Mouse (Mus musculus): Measurements from ENCODE around the gene Chtop. TPM values are rescaled to one million over a fixed set of nuclear protein-coding genes. Genes with fewer than 3 reads are reported as not detected.

Gene Chtop
- polyA plus RNA-seq (2015; fragmentation: Nextera tagmentation; extraction: Ambion mirVana), result 154 TPM in 2 replicates

- H3K4me2 ChIP-seq, result peak within 1 kb of the TSS; percentile 68
- ATAC-seq (ENCODE audit: borderline replicate concordance, extremely low read depth, low FRiP score, low TSS enrichment), result peak; percentile 93
- peaks cover 33% of the 10 kb centered on the region for H3K4me1 ChIP-seq
- H3K9me3 ChIP-seq, result no peaks in the 10 kb centered on the region
- peak within 1 kb of the TSS; percentile 97 for H3K4me3 ChIP-seq
- H3K36me3 ChIP-seq, result peaks cover 34% of the 10 kb centered on the region
- peak within 1 kb of the TSS; percentile 99 for H3K9ac ChIP-seq
- under 1% methylated on average over 66 of the region's 66 CpGs for WGBS
- no peaks in the 10 kb centered on the region for H3K27me3 ChIP-seq
- H3K27ac ChIP-seq, result peak within 1 kb of the TSS; percentile 94
Observed at GRCm38 (mm10) chr3:90508950-90509746, at the start of gene Chtop. Chtop (minus strand) TSS chr3:90509498.

GRCm38 (mm10) chr3:90555954-90556353, 46.7 kb upstream of the Chtop start:
- ATAC-seq (ENCODE audit: borderline replicate concordance, extremely low read depth, low FRiP score, low TSS enrichment), result no peak
- no peaks in the 10 kb centered on the region for H3K9me3 ChIP-seq
- WGBS, result 67% methylated on average over 5 of the region's 5 CpGs
- no peak overlapping the region for H3K4me2 ChIP-seq
- no peak overlapping the region for H3K9ac ChIP-seq
- no peaks in the 10 kb centered on the region for H3K36me3 ChIP-seq
- no peaks in the 10 kb centered on the region for H3K27me3 ChIP-seq
- no peaks in the 10 kb centered on the region for H3K4me1 ChIP-seq
- no peak overlapping the region for H3K4me3 ChIP-seq
- H3K27ac ChIP-seq, result no peak overlapping the region

- no peak overlapping the region for H3K4me3 ChIP-seq
- ATAC-seq (ENCODE audit: borderline replicate concordance, extremely low read depth, low FRiP score, low TSS enrichment), result no peak
- H3K4me1 ChIP-seq, result no peaks in the 10 kb centered on the region
- no peak overlapping the region for H3K4me2 ChIP-seq
- 63% methylated on average over 2 of the region's 2 CpGs for WGBS
- no peaks in the 10 kb centered on the region for H3K27me3 ChIP-seq
- H3K9me3 ChIP-seq, result no peaks in the 10 kb centered on the region
- no peak overlapping the region for H3K27ac ChIP-seq
- H3K36me3 ChIP-seq, result no peaks in the 10 kb centered on the region
- H3K9ac ChIP-seq, result no peak overlapping the region
Observed at GRCm38 (mm10) chr3:90552231-90552630, 42.9 kb upstream of the Chtop start.

- Histone ChIP-seq H3K36me3 (no peaks in the 10 kb centered on the region), H3K9ac (no peak overlapping the region), H3K9me3 (no peaks in the 10 kb centered on the region), H3K27ac (no peak overlapping the region), H3K27me3 (no peaks in the 10 kb centered on the region), H3K4me1 (no peaks in the 10 kb centered on the region), H3K4me3 (no peak overlapping the region), H3K4me2 (no peak overlapping the region)
- ATAC-seq (ENCODE audit: borderline replicate concordance, extremely low read depth, low FRiP score, low TSS enrichment), result no peak
- WGBS, result 72% methylated on average over 2 of the region's 2 CpGs
Observed at GRCm38 (mm10) chr3:90550421-90550790, 41.1 kb upstream of the Chtop start.

GRCm38 (mm10) chr3:90549676-90550420, 40.5 kb upstream of the Chtop start:
- Histone ChIP-seq H3K9me3 (no peaks in the 10 kb centered on the region), H3K36me3 (no peaks in the 10 kb centered on the region), H3K27ac (no peak overlapping the region), H3K4me3 (no peak overlapping the region), H3K4me2 (no peak overlapping the region), H3K4me1 (no peaks in the 10 kb centered on the region), H3K27me3 (no peaks in the 10 kb centered on the region), H3K9ac (no peak overlapping the region)
- ATAC-seq (ENCODE audit: borderline replicate concordance, extremely low read depth, low FRiP score, low TSS enrichment), result no peak
- 55% methylated on average over 5 of the region's 5 CpGs for WGBS

GRCm38 (mm10) chr3:90540904-90541303, 31.6 kb upstream of the Chtop start:
- 0 out of 2 replicates have a peak, but pooled peaks cover 9% of the 10 kb centered on the region for H3K4me1 ChIP-seq
- H3K4me2 ChIP-seq, result peak overlapping the region; percentile 37
- no peaks in the 10 kb centered on the region for H3K36me3 ChIP-seq
- H3K27ac ChIP-seq, result peak overlapping the region; percentile 41; the same call in 1 of the 2 replicates
- H3K9me3 ChIP-seq, result no peaks in the 10 kb centered on the region
- ATAC-seq (ENCODE audit: borderline replicate concordance, extremely low read depth, low FRiP score, low TSS enrichment), result no peak
- 54% methylated on average over 4 of the region's 4 CpGs for WGBS
- no peak overlapping the region for H3K9ac ChIP-seq
- H3K27me3 ChIP-seq, result no peaks in the 10 kb centered on the region
- H3K4me3 ChIP-seq, result peak overlapping the region; percentile 20

- H3K27me3 ChIP-seq, result no peaks in the 10 kb centered on the region
Observed at GRCm38 (mm10) chr3:90537905-90538296, 28.6 kb upstream of the Chtop start.

GRCm38 (mm10) chr3:90537141-90537904, 28.0 kb upstream of the Chtop start, which contains the start of gene S100a16:
S100a16 (plus strand) TSS chr3:90537254.
- peak; percentile 87 for ATAC-seq (ENCODE audit: borderline replicate concordance, extremely low read depth, low FRiP score, low TSS enrichment)
- 30% methylated on average over 10 of the region's 10 CpGs for WGBS
- Histone ChIP-seq H3K9me3 (no peaks in the 10 kb centered on the region), H3K27ac (peak within 1 kb of the TSS; percentile 61; the same call in 1 of the 2 replicates), H3K27me3 (no peaks in the 10 kb centered on the region), H3K36me3 (no peaks in the 10 kb centered on the region), H3K4me3 (peak within 1 kb of the TSS; percentile 20), H3K4me2 (peak within 1 kb of the TSS; percentile 47), H3K4me1 (0 out of 2 replicates have a peak, but pooled peaks cover 9% of the 10 kb centered on the region), H3K9ac (peak within 1 kb of the TSS; percentile 16; the same call in 1 of the 2 replicates)

More at GRCm38 (mm10) chr3:90537905-90538296, 28.6 kb upstream of the Chtop start:
- no peak for ATAC-seq (ENCODE audit: borderline replicate concordance, extremely low read depth, low FRiP score, low TSS enrichment)
- Histone ChIP-seq H3K4me2 (peak overlapping the region; percentile 47), H3K36me3 (no peaks in the 10 kb centered on the region), H3K4me1 (0 out of 2 replicates have a peak, but pooled peaks cover 9% of the 10 kb centered on the region), H3K9ac (0 out of 2 replicates have a peak overlapping the region, but pooled peaks have one; percentile 16), H3K27ac (peak overlapping the region; percentile 61; the same call in 1 of the 2 replicates), H3K9me3 (no peaks in the 10 kb centered on the region), H3K4me3 (peak overlapping the region; percentile 20)
- 60% methylated on average over 5 of the region's 5 CpGs for WGBS

- Histone ChIP-seq H3K9ac (no peak overlapping the region), H3K27ac (no peak overlapping the region), H3K27me3 (no peaks in the 10 kb centered on the region), H3K9me3 (no peaks in the 10 kb centered on the region), H3K4me3 (no peak overlapping the region), H3K36me3 (no peaks in the 10 kb centered on the region), H3K4me1 (0 out of 2 replicates have a peak, but pooled peaks cover 9% of the 10 kb centered on the region), H3K4me2 (no peak overlapping the region)
- WGBS, result 63% methylated on average over 1 of the region's 1 CpGs
- ATAC-seq (ENCODE audit: borderline replicate concordance, extremely low read depth, low FRiP score, low TSS enrichment), result no peak
Observed at GRCm38 (mm10) chr3:90535446-90535845, 26.1 kb upstream of the Chtop start.

GRCm38 (mm10) chr3:90531713-90532112, 22.4 kb upstream of the Chtop start:
- no peak for ATAC-seq (ENCODE audit: borderline replicate concordance, extremely low read depth, low FRiP score, low TSS enrichment)
- Histone ChIP-seq H3K4me2 (no peak overlapping the region), H3K9me3 (no peaks in the 10 kb centered on the region), H3K4me1 (peaks cover 2% of the 10 kb centered on the region; the same call in 1 of the 2 replicates), H3K4me3 (no peak overlapping the region), H3K36me3 (no peaks in the 10 kb centered on the region), H3K9ac (no peak overlapping the region), H3K27ac (no peak overlapping the region), H3K27me3 (no peaks in the 10 kb centered on the region)
- 59% methylated on average over 5 of the region's 5 CpGs for WGBS

GRCm38 (mm10) chr3:90527291-90527873, 18.1 kb upstream of the Chtop start:
- no peaks in the 10 kb centered on the region for H3K36me3 ChIP-seq
- H3K4me2 ChIP-seq, result peak overlapping the region; percentile 14; the same call in 1 of the 2 replicates
- H3K4me3 ChIP-seq, result no peak overlapping the region
- WGBS, result 75% methylated on average over 7 of the region's 7 CpGs
- no peak overlapping the region for H3K9ac ChIP-seq
- no peak overlapping the region for H3K27ac ChIP-seq
- H3K4me1 ChIP-seq, result peaks cover 15% of the 10 kb centered on the region
- H3K9me3 ChIP-seq, result no peaks in the 10 kb centered on the region
- H3K27me3 ChIP-seq, result no peaks in the 10 kb centered on the region
- ATAC-seq (ENCODE audit: borderline replicate concordance, extremely low read depth, low FRiP score, low TSS enrichment), result no peak

All from lung, embryonic 15.5 days (tissue).